Mouse (Mus musculus) bone marrow, adult 2 months (tissue): ENCODE results near the gene Utp14b. TPM values are rescaled to one million over a fixed set of nuclear protein-coding genes. Genes with fewer than 3 reads are reported as not detected.

ENCODE experiments used
- H3K27ac ChIP-seq: fragments of 200-500 bp; 2 replicates; pipeline ENCODE4 v1.5.1; 2012; ENCODE audit warnings: low read depth, mild to moderate bottlenecking, control low read depth, inconsistent platforms, low read length; ENCODE audit not compliant: control insufficient read depth, poor library complexity, insufficient read depth
- H3K4me1 ChIP-seq: fragments of 200-500 bp; 2 replicates; pipeline ENCODE4 v1.6.1; 2011; ENCODE audit warnings: low read length; ENCODE audit not compliant: control insufficient read depth, insufficient read depth
- H3K4me3 ChIP-seq: fragments of 200-500 bp; replicated peaks from 2 replicates; pipeline ENCODE3; 2011; ENCODE audit warnings: mild to moderate bottlenecking, low read depth, low read length, control low read depth; ENCODE audit not compliant: control insufficient read depth
- CTCF ChIP-seq: fragments of 200-500 bp; IDR thresholded peaks from 2 replicates; pipeline ENCODE4 v1.5.1; 2011; ENCODE audit warnings: low read length, control low read depth; ENCODE audit not compliant: control insufficient read depth, insufficient read depth
- POLR2A ChIP-seq: fragments of 200-500 bp; IDR thresholded peaks from 2 replicates; pipeline ENCODE4 v1.6.1; 2011; ENCODE audit warnings: low read depth, mild to moderate bottlenecking, control low read depth, low read length, borderline replicate concordance; ENCODE audit not compliant: control insufficient read depth
- WGBS: fragments of 180-500 bp; shearing (Covaris S2); methylation state at CpG from one replicate; pipeline ENCODE4 v1.1.7; 2018; 5-methylcytosine and 5-hydroxymethylcytosine counted together
- polyA plus RNA-seq: library from polyadenylated mRNA; stranded (reverse); fragments of >200 nt; gene quantifications from 2 replicates; pipeline ENCODE4 v1.2.4, GENCODE M21; 2011; ENCODE audit warnings: low replicate concordance; ENCODE audit not compliant: missing spikeins, insufficient read depth, insufficient read length

Utp14b gene
- polyA plus RNA-seq, 1 experiment: 3.8 TPM

GRCm38 (mm10) chr1:78664326-78664725 is 6.5 kb downstream of the Utp14b start:
- H3K4me3 ChIP-seq: no peak overlapping the region
- no peak for TF ChIP-seq POLR2A
- TF ChIP-seq CTCF: no peak
- WGBS: 81% methylated on average over 4 of the region's 4 CpGs
- peaks cover 2% of the 10 kb centered on the region; the same call in 1 of the 2 replicates for H3K4me1 ChIP-seq
- no peak overlapping the region for H3K27ac ChIP-seq

DNA sequence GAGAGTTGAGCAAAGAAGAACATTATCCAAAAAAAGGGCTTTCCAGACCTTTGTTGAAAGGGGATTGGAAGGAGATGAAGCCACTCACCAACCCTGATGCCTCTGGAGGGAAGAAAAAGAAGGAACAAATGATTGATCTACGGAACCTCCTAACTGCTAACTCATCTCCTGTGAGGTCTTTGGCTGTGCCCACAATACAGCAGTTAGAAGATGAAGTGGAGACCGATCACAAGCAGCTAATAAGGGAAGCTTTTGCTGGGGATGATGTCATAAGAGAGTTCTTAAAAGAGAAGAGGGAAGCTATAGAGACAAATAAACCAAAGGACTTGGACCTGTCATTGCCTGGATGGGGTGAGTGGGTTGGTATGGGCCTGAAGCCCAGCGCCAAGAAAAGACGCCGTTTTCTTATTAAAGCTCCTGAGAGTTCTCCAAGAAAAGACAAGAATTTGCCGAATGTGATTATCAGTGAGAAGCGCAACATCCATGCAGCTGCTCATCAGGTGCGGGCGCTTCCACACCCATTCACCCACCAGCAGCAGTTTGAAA is 8.2 kb downstream of the Utp14b start:
- Histone ChIP-seq H3K27ac (no peak overlapping the region), H3K4me3 (no peak overlapping the region), H3K4me1 (peaks cover 2% of the 10 kb centered on the region; the same call in 1 of the 2 replicates)
- no peak for TF ChIP-seq CTCF
- no peak for TF ChIP-seq POLR2A
- WGBS: 64% methylated on average over 9 of the region's 9 CpGs

- H3K4me1 ChIP-seq: peaks cover 2% of the 10 kb centered on the region; the same call in 1 of the 2 replicates
- TF ChIP-seq POLR2A: no peak
- TF ChIP-seq CTCF: no peak
- no peak overlapping the region for H3K4me3 ChIP-seq
- 51% methylated on average over 1 of the region's 1 CpGs for WGBS
- H3K27ac ChIP-seq: no peak overlapping the region
Measured at GRCm38 (mm10) chr1:78666585-78666984, 8.7 kb downstream of the Utp14b start.

GRCm38 (mm10) chr1:78682291-78682690 is 24.5 kb downstream of the Utp14b start:
- 52% methylated on average over 3 of the region's 3 CpGs for WGBS
- no peak overlapping the region for H3K4me3 ChIP-seq
- no peak for TF ChIP-seq POLR2A
- no peak for TF ChIP-seq CTCF

DNA sequence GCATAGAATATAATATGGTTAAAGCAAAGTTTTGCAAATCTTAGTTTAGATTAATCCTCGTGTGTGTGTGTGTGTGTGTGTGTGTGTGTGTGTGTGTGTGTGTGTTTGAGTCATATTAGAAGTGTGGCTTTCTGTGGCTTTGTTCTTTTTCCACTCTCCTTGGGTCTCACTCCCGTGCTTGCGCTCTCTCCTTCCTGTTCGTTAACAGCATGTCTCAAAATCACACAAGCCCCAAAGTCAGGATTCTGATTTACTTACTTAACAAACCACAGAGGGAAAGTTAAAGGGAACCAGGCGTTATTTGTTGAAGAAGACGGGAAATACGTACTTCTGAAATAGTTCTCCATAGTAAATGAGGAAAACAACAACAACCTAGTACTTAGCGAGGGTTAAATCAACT is 26.3 kb downstream of the Utp14b start:
- WGBS: 22% methylated on average over 8 of the region's 8 CpGs
- Histone ChIP-seq H3K4me3 (no peak overlapping the region), H3K4me1 (no peaks in the 10 kb centered on the region), H3K27ac (no peak overlapping the region)
- TF ChIP-seq POLR2A (no peak), CTCF (no peak)

More at GRCm38 (mm10) chr1:78682291-78682690, 24.5 kb downstream of the Utp14b start:
- no peak overlapping the region for H3K27ac ChIP-seq
- no peaks in the 10 kb centered on the region for H3K4me1 ChIP-seq

DNA sequence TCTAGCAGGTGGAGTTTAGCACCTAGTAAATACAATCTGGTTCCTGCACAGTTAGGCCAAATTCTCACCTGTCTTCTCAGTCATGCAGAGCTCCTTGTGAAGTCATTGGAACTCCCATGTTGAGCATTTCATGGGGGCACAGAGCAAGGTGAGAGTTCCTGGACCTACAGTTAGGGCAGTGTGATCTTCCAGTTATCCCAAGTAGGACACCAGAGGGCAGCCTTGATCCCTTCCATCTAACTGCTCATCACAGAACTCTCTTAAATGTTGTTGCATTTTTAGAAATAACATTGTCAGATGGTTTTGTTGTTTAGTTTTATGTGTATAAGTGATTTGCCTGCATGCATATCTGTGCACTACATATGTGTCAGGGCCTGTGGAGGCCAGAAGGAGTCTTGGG is 29.0 kb downstream of the Utp14b start:
- Histone ChIP-seq H3K4me3 (no peak overlapping the region), H3K4me1 (no peaks in the 10 kb centered on the region), H3K27ac (no peak overlapping the region)
- TF ChIP-seq POLR2A: no peak
- TF ChIP-seq CTCF: no peak

DNA sequence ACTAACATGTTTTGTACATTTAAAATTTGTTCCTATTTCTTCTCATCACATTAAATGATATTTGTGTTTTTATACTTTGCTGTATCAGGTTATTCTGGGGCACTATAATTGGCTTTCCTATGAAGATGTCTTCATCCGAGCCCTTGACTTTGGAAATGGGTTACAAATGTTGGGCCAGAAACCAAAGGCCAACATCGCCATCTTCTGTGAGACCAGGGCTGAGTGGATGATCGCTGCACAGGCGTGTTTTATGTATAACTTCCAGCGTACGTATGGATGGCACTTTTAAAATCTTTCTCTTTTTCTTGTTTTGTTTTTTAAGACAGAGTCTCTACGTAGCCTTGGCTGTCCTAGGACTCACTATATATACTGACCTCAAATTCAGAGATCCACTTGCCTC is 30.3 kb downstream of the Utp14b start:
- no peak overlapping the region for H3K27ac ChIP-seq
- TF ChIP-seq CTCF (no peak), POLR2A (no peak)
- H3K4me3 ChIP-seq: no peak overlapping the region
- WGBS: 84% methylated on average over 7 of the region's 7 CpGs
- no peaks in the 10 kb centered on the region for H3K4me1 ChIP-seq

- WGBS: 76% methylated on average over 9 of the region's 9 CpGs
- no peak overlapping the region for H3K4me3 ChIP-seq
- TF ChIP-seq POLR2A: no peak
- TF ChIP-seq CTCF: no peak
- no peak overlapping the region for H3K27ac ChIP-seq
- H3K4me1 ChIP-seq: no peaks in the 10 kb centered on the region
Measured at GRCm38 (mm10) chr1:78694503-78695258, 36.8 kb downstream of the Utp14b start.
